Mouse (Mus musculus): ENCODE results near the gene Rcc1. TPM values are rescaled to one million over a fixed set of nuclear protein-coding genes. Genes with fewer than 3 reads are reported as not detected.
"Not testable (repeated sequence)": the region's sequence is repeated elsewhere in the genome, so short reads cannot be mapped to it uniquely, and the experiment has no call there.

Gene Rcc1
- polyA plus RNA-seq, 1 experiment from 2014 or later: 20.0 TPM

GRCm38 (mm10) chr4:132301486-132301885 is 51.9 kb downstream of the Rcc1 start:
- peaks cover 7% of the 10 kb centered on the region; the same call in 1 of the 2 replicates for H3K4me1 ChIP-seq (replicated peaks; ENCODE audit: control insufficient read depth, insufficient read depth, low read length)
- no peaks in the 10 kb centered on the region for H3K36me3 ChIP-seq (replicated peaks; ENCODE audit: control insufficient read depth, insufficient read depth)
- 94% methylated on average over 6 of the region's 6 CpGs for WGBS
- H3K4me3 ChIP-seq (replicated peaks; ENCODE audit: low read length): no peak overlapping the region
- no peak for DNase-seq (ENCODE audit: low spot score)
- H3K4me2 ChIP-seq (replicated peaks): no peak overlapping the region
- H3K27me3 ChIP-seq (ENCODE audit: control insufficient read depth, insufficient read depth, low read length): no peaks in the 10 kb centered on the region
- ATAC-seq (ENCODE audit: low FRiP score): no peak
- H3K9me3 ChIP-seq (ENCODE audit: control insufficient read depth, low read length): no peaks in the 10 kb centered on the region
- H3K27ac ChIP-seq: no peak overlapping the region
- H3K9ac ChIP-seq: no peak overlapping the region

- Histone ChIP-seq H3K4me1 (replicated peaks; ENCODE audit: control insufficient read depth, insufficient read depth, low read length) (peaks cover 7% of the 10 kb centered on the region; the same call in 1 of the 2 replicates), H3K36me3 (replicated peaks; ENCODE audit: control insufficient read depth, insufficient read depth) (no peaks in the 10 kb centered on the region), H3K27ac (no peak overlapping the region), H3K9me3 (ENCODE audit: control insufficient read depth, low read length) (no peaks in the 10 kb centered on the region), H3K4me2 (replicated peaks) (no peak overlapping the region), H3K4me3 (replicated peaks; ENCODE audit: low read length) (no peak overlapping the region), H3K9ac (no peak overlapping the region), H3K27me3 (ENCODE audit: control insufficient read depth, insufficient read depth, low read length) (no peaks in the 10 kb centered on the region)
- ATAC-seq (ENCODE audit: low FRiP score) (no peak), DNase-seq (ENCODE audit: low spot score) (no peak)
- WGBS: 97% methylated on average over 1 of the region's 1 CpGs
Measured at GRCm38 (mm10) chr4:132299849-132300248, 53.6 kb downstream of the Rcc1 start.

GRCm38 (mm10) chr4:132295696-132296390 is 57.6 kb downstream of the Rcc1 start:
- ATAC-seq (ENCODE audit: low FRiP score): no peak
- 49% methylated on average over 8 of the region's 8 CpGs for WGBS
- DNase-seq (ENCODE audit: low spot score): no peak
- peaks cover 26% of the 10 kb centered on the region for H3K36me3 ChIP-seq (replicated peaks; ENCODE audit: control insufficient read depth, insufficient read depth)
- H3K4me3 ChIP-seq (replicated peaks; ENCODE audit: low read length): no peak overlapping the region
- no peak overlapping the region for H3K27ac ChIP-seq
- H3K9me3 ChIP-seq (ENCODE audit: control insufficient read depth, low read length): 0 out of 2 replicates have a peak, but pooled peaks cover 4% of the 10 kb centered on the region
- no peak overlapping the region for H3K9ac ChIP-seq
- H3K27me3 ChIP-seq (ENCODE audit: control insufficient read depth, insufficient read depth, low read length): no peaks in the 10 kb centered on the region
- H3K4me2 ChIP-seq (replicated peaks): no peak overlapping the region
- no peaks in the 10 kb centered on the region for H3K4me1 ChIP-seq (replicated peaks; ENCODE audit: control insufficient read depth, insufficient read depth, low read length)

- no peaks in the 10 kb centered on the region for H3K4me1 ChIP-seq (replicated peaks; ENCODE audit: control insufficient read depth, insufficient read depth, low read length)
- 94% methylated on average over 7 of the region's 7 CpGs for WGBS
- no peak for DNase-seq (ENCODE audit: low spot score)
Measured at GRCm38 (mm10) chr4:132293682-132294240, 59.6 kb downstream of the Rcc1 start.

GRCm38 (mm10) chr4:132292988-132293387 is 60.4 kb downstream of the Rcc1 start:
- 0 out of 2 replicates have a peak, but pooled peaks cover 4% of the 10 kb centered on the region for H3K9me3 ChIP-seq (ENCODE audit: control insufficient read depth, low read length)
- ATAC-seq (ENCODE audit: low FRiP score) (no peak), DNase-seq (ENCODE audit: low spot score) (peak; percentile 52)
- no peak overlapping the region for H3K9ac ChIP-seq
- H3K36me3 ChIP-seq (replicated peaks; ENCODE audit: control insufficient read depth, insufficient read depth): peaks cover 38% of the 10 kb centered on the region
- no peaks in the 10 kb centered on the region for H3K27me3 ChIP-seq (ENCODE audit: control insufficient read depth, insufficient read depth, low read length)
- no peaks in the 10 kb centered on the region for H3K4me1 ChIP-seq (replicated peaks; ENCODE audit: control insufficient read depth, insufficient read depth, low read length)
- no peak overlapping the region for H3K27ac ChIP-seq
- 44% methylated on average over 4 of the region's 4 CpGs for WGBS
- no peak overlapping the region for H3K4me3 ChIP-seq (replicated peaks; ENCODE audit: low read length)
- no peak overlapping the region for H3K4me2 ChIP-seq (replicated peaks)

More at GRCm38 (mm10) chr4:132293682-132294240, 59.6 kb downstream of the Rcc1 start:
- no peak overlapping the region for H3K9ac ChIP-seq
- no peak overlapping the region for H3K4me2 ChIP-seq (replicated peaks)
- no peak overlapping the region for H3K4me3 ChIP-seq (replicated peaks; ENCODE audit: low read length)
- ATAC-seq (ENCODE audit: low FRiP score): no peak
- peaks cover 38% of the 10 kb centered on the region for H3K36me3 ChIP-seq (replicated peaks; ENCODE audit: control insufficient read depth, insufficient read depth)
- 0 out of 2 replicates have a peak, but pooled peaks cover 4% of the 10 kb centered on the region for H3K9me3 ChIP-seq (ENCODE audit: control insufficient read depth, low read length)
- H3K27ac ChIP-seq: no peak overlapping the region
- no peaks in the 10 kb centered on the region for H3K27me3 ChIP-seq (ENCODE audit: control insufficient read depth, insufficient read depth, low read length)

GRCm38 (mm10) chr4:132291624-132292335 is 61.6 kb downstream of the Rcc1 start:
- DNase-seq (ENCODE audit: low spot score): no peak
- 86% methylated on average over 12 of the region's 12 CpGs for WGBS
- peaks cover 43% of the 10 kb centered on the region for H3K36me3 ChIP-seq (replicated peaks; ENCODE audit: control insufficient read depth, insufficient read depth)

GRCm38 (mm10) chr4:132291056-132291455 is 62.3 kb downstream of the Rcc1 start:
- H3K9me3 ChIP-seq (ENCODE audit: control insufficient read depth, low read length): 0 out of 2 replicates have a peak, but pooled peaks cover 4% of the 10 kb centered on the region
- no peaks in the 10 kb centered on the region for H3K4me1 ChIP-seq (replicated peaks; ENCODE audit: control insufficient read depth, insufficient read depth, low read length)
- no peak overlapping the region for H3K4me3 ChIP-seq (replicated peaks; ENCODE audit: low read length)
- no peak for DNase-seq (ENCODE audit: low spot score)
- no peak for ATAC-seq (ENCODE audit: low FRiP score)
- WGBS: over 99% methylated on average over 4 of the region's 4 CpGs
- no peak overlapping the region for H3K9ac ChIP-seq
- no peak overlapping the region for H3K27ac ChIP-seq
- peaks cover 49% of the 10 kb centered on the region for H3K36me3 ChIP-seq (replicated peaks; ENCODE audit: control insufficient read depth, insufficient read depth)
- no peaks in the 10 kb centered on the region for H3K27me3 ChIP-seq (ENCODE audit: control insufficient read depth, insufficient read depth, low read length)
- no peak overlapping the region for H3K4me2 ChIP-seq (replicated peaks)

More at GRCm38 (mm10) chr4:132291624-132292335, 61.6 kb downstream of the Rcc1 start:
- no peak for ATAC-seq (ENCODE audit: low FRiP score)
- Histone ChIP-seq H3K27ac (no peak overlapping the region), H3K4me1 (replicated peaks; ENCODE audit: control insufficient read depth, insufficient read depth, low read length) (no peaks in the 10 kb centered on the region), H3K4me2 (replicated peaks) (no peak overlapping the region), H3K4me3 (replicated peaks; ENCODE audit: low read length) (no peak overlapping the region), H3K9ac (no peak overlapping the region), H3K9me3 (ENCODE audit: control insufficient read depth, low read length) (0 out of 2 replicates have a peak, but pooled peaks cover 4% of the 10 kb centered on the region), H3K27me3 (ENCODE audit: control insufficient read depth, insufficient read depth, low read length) (no peaks in the 10 kb centered on the region)

GRCm38 (mm10) chr4:132288840-132289239 is 64.6 kb downstream of the Rcc1 start:
- not testable (repeated sequence) for H3K4me3 ChIP-seq (replicated peaks; ENCODE audit: low read length); H3K9ac ChIP-seq; ATAC-seq (ENCODE audit: low FRiP score); H3K4me1 ChIP-seq (replicated peaks; ENCODE audit: control insufficient read depth, insufficient read depth, low read length); H3K27ac ChIP-seq; H3K4me2 ChIP-seq (replicated peaks); H3K27me3 ChIP-seq (ENCODE audit: control insufficient read depth, insufficient read depth, low read length); H3K9me3 ChIP-seq (ENCODE audit: control insufficient read depth, low read length); DNase-seq (ENCODE audit: low spot score)
- H3K36me3 ChIP-seq (replicated peaks; ENCODE audit: control insufficient read depth, insufficient read depth): peaks cover 63% of the 10 kb centered on the region
- 97% methylated on average over 3 of the region's 5 CpGs for WGBS
